Mouse (Mus musculus) adrenal gland, postnatal 14 days (tissue): ENCODE measurements around the gene Cyp2s1. TPM values are rescaled to one million over a fixed set of nuclear protein-coding genes. Genes with fewer than 3 reads are reported as not detected.

ENCODE experiments used
- DNase-seq: peaks from one replicate; pipeline ENCODE4 v3.0.0; 2021; ENCODE audit warnings: mixed read lengths
- long read RNA-seq, 2 experiments: library from polyadenylated mRNA; stranded (forward); transcript quantifications; one replicate each; pipeline ENCODE4 v2.0.0; 2021
- total RNA-seq: library from RNA; stranded (reverse); gene quantifications from 2 replicates; pipeline ENCODE4 v1.2.3, GENCODE M21; 2021

Cyp2s1 gene
- 2.9 and 3.3 TPM in 2 replicates for total RNA-seq
- long read RNA-seq, experiment 1 = 0 reads
- long read RNA-seq, experiment 2, partial matches to known transcripts = 0 of 1 reads
- long read RNA-seq, experiment 2, other reads (novel, unspliced or antisense) = 1 of 1 reads

- DNase-seq = peak; percentile 47
Observed at GRCm38 (mm10) chr7:25816241-25816919, at the start of gene Cyp2s1. TSS of gene Cyp2s1 (minus strand) at chr7:25816913.

- no peak for DNase-seq
Observed at GRCm38 (mm10) chr7:25864861-25865260, 48.1 kb upstream of the Cyp2s1 start.

- DNase-seq = peak; percentile 45
Observed at GRCm38 (mm10) chr7:25863756-25864155, 47.0 kb upstream of the Cyp2s1 start.

GRCm38 (mm10) chr7:25862365-25862764, 45.7 kb upstream of the Cyp2s1 start:
- DNase-seq = no peak

GRCm38 (mm10) chr7:25859962-25860870, 43.5 kb upstream of the Cyp2s1 start:
- no peak for DNase-seq

GRCm38 (mm10) chr7:25855082-25855481, 38.4 kb upstream of the Cyp2s1 start:
- DNase-seq = peak; percentile 78

- DNase-seq = peak; percentile 35
Observed at GRCm38 (mm10) chr7:25848444-25848812, 31.7 kb upstream of the Cyp2s1 start.

- DNase-seq = peak; percentile 95
Observed at GRCm38 (mm10) chr7:25847722-25848443, 31.2 kb upstream of the Cyp2s1 start.

- no peak for DNase-seq
Observed at GRCm38 (mm10) chr7:25844885-25845284, 28.2 kb upstream of the Cyp2s1 start.

- DNase-seq = no peak
Observed at GRCm38 (mm10) chr7:25844423-25844822, 27.7 kb upstream of the Cyp2s1 start.

GRCm38 (mm10) chr7:25843492-25843891, 26.8 kb upstream of the Cyp2s1 start:
- DNase-seq = no peak

- DNase-seq = no peak
Observed at GRCm38 (mm10) chr7:25840908-25841307, 24.2 kb upstream of the Cyp2s1 start.

GRCm38 (mm10) chr7:25835188-25835891, 18.6 kb upstream of the Cyp2s1 start:
- DNase-seq = no peak

- no peak for DNase-seq
Observed at GRCm38 (mm10) chr7:25831557-25832530, 15.1 kb upstream of the Cyp2s1 start.

- no peak for DNase-seq
Observed at GRCm38 (mm10) chr7:25830251-25830650, 13.5 kb upstream of the Cyp2s1 start.

- peak; percentile 76 for DNase-seq
Observed at GRCm38 (mm10) chr7:25827199-25827598, 10.5 kb upstream of the Cyp2s1 start.

- no peak for DNase-seq
Observed at GRCm38 (mm10) chr7:25826029-25826428, 9.3 kb upstream of the Cyp2s1 start.

GRCm38 (mm10) chr7:25825043-25825442, 8.3 kb upstream of the Cyp2s1 start:
- DNase-seq = no peak

- no peak for DNase-seq
Observed at GRCm38 (mm10) chr7:25815571-25815970, 1.1 kb downstream of the Cyp2s1 start.

- no peak for DNase-seq
Observed at GRCm38 (mm10) chr7:25814711-25815110, 2.0 kb downstream of the Cyp2s1 start.

GRCm38 (mm10) chr7:25812195-25812594, 4.5 kb downstream of the Cyp2s1 start:
- DNase-seq = no peak
